Mouse (Mus musculus) G1E-ER4 (cell line): ENCODE measurements around the gene Srrm1. TPM values are rescaled to one million over a fixed set of nuclear protein-coding genes. Genes with fewer than 3 reads are reported as not detected.

Source experiments
- GATA1 ChIP-seq: IDR thresholded peaks from one replicate; pipeline ENCODE4 v1.8.0; 2012; ENCODE audit warnings: low read length, inconsistent platforms
- polyA plus RNA-seq: library from polyadenylated mRNA; stranded (reverse); fragments of >175 nt; gene quantifications from 2 replicates; pipeline ENCODE4 v1.2.3, GENCODE M21; 2012

The Srrm1 gene
- polyA plus RNA-seq = 769 and 774 TPM in 2 replicates

GRCm38 (mm10) chr4:135353066-135353793 is at the start of gene Srrm1:
TSS of gene Srrm1 (minus strand) at chr4:135353321.
- TF ChIP-seq GATA1 = no peak

- TF ChIP-seq GATA1 = no peak
Observed at GRCm38 (mm10) chr4:135401881-135402280, 48.8 kb upstream of the Srrm1 start.

- TF ChIP-seq GATA1 = no peak
Observed at GRCm38 (mm10) chr4:135397991-135398390, 44.9 kb upstream of the Srrm1 start, which contains the start of gene Ncmap. TSS of gene Ncmap (minus strand) at chr4:135398227.

- TF ChIP-seq GATA1 = no peak
Observed at GRCm38 (mm10) chr4:135397551-135397950, 44.4 kb upstream of the Srrm1 start.

GRCm38 (mm10) chr4:135396303-135396702 is 43.2 kb upstream of the Srrm1 start:
- no peak for TF ChIP-seq GATA1

- TF ChIP-seq GATA1 = no peak
Observed at GRCm38 (mm10) chr4:135395375-135395774, 42.3 kb upstream of the Srrm1 start.

GRCm38 (mm10) chr4:135394666-135395065 is 41.5 kb upstream of the Srrm1 start:
- TF ChIP-seq GATA1 = no peak

- TF ChIP-seq GATA1 = no peak
Observed at GRCm38 (mm10) chr4:135393381-135393780, 40.3 kb upstream of the Srrm1 start.

GRCm38 (mm10) chr4:135392801-135393200 is 39.7 kb upstream of the Srrm1 start:
- no peak for TF ChIP-seq GATA1

- no peak for TF ChIP-seq GATA1
Observed at GRCm38 (mm10) chr4:135391014-135391413, 37.9 kb upstream of the Srrm1 start.

GRCm38 (mm10) chr4:135385614-135386013 is 32.5 kb upstream of the Srrm1 start:
- no peak for TF ChIP-seq GATA1

- TF ChIP-seq GATA1 = no peak
Observed at GRCm38 (mm10) chr4:135382316-135382715, 29.2 kb upstream of the Srrm1 start.

- TF ChIP-seq GATA1 = no peak
Observed at GRCm38 (mm10) chr4:135381355-135381754, 28.2 kb upstream of the Srrm1 start.

- TF ChIP-seq GATA1 = no peak
Observed at GRCm38 (mm10) chr4:135377241-135377640, 24.1 kb upstream of the Srrm1 start.

- TF ChIP-seq GATA1 = no peak
Observed at GRCm38 (mm10) chr4:135375444-135375843, 22.3 kb upstream of the Srrm1 start.

GRCm38 (mm10) chr4:135373299-135373698 is 20.2 kb upstream of the Srrm1 start:
- no peak for TF ChIP-seq GATA1

- TF ChIP-seq GATA1 = no peak
Observed at GRCm38 (mm10) chr4:135370372-135370771, 17.3 kb upstream of the Srrm1 start.
